Mouse (Mus musculus): Measurements from ENCODE around the gene Schip1. TPM values are rescaled to one million over a fixed set of nuclear protein-coding genes. Genes with fewer than 3 reads are reported as not detected.

Schip1 gene
- total RNA-seq, 2 experiments from 2014 or later, result 200 to 207 TPM

DNA sequence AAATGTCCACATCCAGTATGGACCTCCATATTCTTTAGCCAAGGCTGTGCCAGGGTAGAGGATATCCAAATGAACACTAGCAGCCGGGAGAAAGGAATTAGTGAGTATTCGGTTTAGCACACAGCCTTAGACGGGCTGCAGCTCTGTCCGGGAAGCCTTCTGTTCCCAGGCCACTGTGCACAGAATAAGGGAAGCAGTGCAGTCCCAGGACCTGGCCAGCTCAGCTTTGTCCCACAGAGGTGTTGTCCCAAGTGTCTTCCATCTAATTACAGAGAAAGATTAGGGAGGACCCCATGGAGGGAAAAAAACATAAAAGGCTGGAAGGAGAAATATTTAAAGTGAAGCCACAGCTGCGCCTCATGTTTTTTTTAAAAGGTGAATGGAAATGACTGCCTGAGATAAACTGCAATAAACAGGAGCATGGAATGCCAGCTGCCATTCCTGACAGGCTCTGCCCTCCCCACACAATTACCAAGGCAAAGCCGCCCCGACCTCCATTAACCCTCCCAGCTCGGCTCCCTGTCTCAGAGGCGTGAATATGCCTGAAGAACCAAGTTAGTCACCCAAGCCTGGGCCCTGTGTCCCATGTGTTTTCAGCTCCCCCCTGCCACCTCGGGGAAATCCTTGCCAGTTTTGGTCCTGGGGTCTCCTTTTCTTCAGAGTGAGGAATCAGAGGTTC, 523.1 kb downstream of the Schip1 start:
- DNase-seq (ENCODE audit: low spot score), result no peak
- intact Hi-C loops (cut with DNase I), result loop anchor here (2.0 kb wide), 1 partner anchor 15 kb away; no protein-coding TSS in a partner anchor

DNA sequence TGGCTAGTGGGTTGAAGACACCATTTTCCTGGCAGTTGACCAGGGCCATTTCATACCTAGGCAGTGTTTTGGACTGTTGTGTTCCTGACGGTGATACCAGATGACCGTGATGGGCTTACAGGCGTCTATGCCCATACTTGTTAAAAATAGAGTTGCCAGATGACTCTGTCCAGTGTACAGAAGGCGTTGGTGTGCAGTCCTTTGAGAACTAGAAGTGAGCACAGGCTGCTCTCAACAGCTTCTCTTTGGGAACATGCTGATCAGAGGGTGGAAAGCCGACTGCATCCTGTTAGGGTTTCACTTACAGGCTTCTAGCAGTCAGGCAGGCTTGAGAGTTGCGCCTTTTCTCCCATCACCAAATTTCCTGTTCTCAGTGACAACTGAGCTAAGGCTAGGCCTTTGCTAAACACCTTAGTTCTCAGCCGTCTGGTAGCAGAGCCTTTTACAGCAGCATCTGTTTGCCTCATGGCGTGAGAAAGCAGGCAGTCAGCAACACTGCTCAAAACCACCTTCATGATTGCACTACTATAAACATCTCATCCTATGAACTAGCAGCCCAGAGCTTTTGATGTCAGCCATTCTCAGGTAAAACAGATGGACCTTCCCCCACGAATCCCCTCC, 524.7 kb downstream of the Schip1 start:
- intact Hi-C loops (cut with DNase I), result loop anchor here (2.0 kb wide), 1 partner anchor 13 kb away; no protein-coding TSS in a partner anchor
- no peak for DNase-seq (ENCODE audit: low spot score)

DNA sequence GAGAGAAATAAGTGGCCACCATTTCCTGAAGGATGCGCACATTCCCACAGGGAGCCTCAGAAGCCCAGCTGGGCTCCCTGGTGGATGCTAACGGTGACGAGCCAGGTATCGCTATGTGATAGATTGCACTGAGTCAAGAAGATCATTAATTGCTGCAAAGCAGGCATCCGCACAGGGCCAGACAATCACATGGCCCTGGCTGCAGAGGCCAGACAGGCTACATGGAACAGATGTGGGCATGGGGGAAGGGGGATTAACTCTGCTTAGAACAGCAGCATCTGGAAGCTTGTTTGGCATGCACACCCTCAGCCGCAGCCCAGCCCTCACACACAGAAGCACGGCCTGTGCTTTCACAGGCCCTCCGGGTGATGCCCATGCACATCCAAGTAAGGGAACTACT, 525.8 kb downstream of the Schip1 start:
- DNase-seq (ENCODE audit: low spot score), result no peak
- intact Hi-C loops (cut with DNase I), result no loop called here

DNA sequence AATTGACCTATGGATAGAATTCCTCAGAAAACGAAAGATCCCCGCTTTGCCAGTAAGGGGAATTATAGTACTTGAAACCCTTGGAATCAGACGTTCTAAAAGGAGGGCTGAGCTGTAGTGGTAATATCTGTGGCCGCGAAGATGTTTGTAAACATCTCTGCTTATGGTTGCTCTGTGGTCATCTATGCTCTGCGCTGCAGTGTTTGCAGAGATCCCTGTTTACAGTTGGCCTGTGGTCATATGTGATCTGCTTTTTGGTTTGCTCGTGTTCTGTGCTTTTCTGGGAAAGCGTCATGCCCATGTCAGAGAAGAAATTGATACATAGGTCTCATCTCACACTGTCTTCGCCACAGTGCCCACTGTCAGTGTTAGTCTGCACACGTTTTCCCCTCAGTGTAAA, 528.0 kb downstream of the Schip1 start:
- no peak for DNase-seq (ENCODE audit: low spot score)
- intact Hi-C loops (cut with DNase I), result no loop called here

DNA sequence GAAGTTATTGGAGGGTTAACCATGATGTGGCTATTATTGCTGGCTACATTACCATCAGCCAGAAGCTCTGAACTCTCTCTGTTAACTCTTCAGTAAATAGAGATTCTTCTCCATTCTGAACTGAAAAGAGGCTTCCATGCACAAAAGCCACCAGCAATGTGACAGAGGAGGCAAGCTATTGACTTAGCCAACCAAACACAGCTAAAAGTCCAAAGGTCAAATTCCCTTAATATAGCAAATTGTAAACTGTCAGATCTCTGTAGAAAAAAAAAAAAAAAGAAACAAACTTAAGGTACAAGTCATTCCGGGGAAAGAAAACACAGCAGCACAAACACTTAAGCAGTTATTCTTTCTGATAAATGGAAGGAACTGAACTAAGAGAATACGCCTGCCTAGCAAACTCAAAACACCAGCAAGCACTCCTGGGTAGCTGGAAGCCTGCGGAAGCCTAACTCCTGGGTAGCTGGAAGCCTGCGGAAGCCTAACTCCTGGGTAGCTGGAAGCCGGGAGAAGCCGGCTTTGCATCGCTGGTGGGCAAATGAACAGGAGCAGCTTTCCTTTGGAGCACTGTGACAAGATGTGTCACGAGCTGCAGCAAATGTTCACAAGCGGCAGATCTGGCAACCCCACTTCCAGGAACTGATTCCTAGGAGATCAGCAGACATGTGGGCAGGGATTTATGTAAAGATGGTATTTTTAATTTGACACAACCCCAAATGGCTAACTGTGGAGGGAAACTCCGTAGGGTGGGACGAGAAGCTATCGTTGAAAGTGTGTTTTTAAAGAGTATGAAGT, 528.7 kb downstream of the Schip1 start:
- no peak for DNase-seq (ENCODE audit: low spot score)

DNA sequence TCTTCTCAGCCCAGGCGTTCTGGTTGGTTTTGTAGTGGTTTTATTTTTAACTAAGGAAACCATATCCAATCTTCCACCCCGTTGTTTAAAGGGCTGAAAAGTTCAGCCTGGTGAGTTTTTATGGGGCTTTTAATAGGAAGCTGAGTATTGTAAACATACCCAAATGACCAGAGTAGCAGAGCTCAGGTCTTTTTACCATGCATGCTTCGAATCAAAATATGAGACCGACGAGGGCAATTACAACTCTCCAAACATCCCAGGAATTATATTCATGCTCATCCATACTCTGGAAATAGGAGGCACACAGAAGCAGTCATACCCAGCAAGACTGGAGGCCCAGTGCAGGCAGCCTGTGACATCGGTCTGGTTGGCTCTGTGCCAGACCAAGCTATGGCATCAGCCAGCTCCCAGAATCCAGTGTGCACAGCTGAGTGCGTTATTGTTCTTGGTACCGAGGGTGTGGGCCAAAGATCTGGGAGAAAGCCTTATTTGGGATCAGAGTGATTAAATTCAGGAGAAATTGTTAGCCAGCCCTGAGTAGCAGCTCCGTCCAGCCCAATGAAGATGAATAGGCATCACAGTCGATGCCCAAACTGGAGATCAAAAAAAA, 530.8 kb downstream of the Schip1 start:
- intact Hi-C loops (cut with DNase I), result no loop called here
- DNase-seq (ENCODE audit: low spot score), result no peak

More for the DNA sequence above, 528.7 kb downstream of the Schip1 start:
- intact Hi-C loops (cut with DNase I), result no loop called here

DNA sequence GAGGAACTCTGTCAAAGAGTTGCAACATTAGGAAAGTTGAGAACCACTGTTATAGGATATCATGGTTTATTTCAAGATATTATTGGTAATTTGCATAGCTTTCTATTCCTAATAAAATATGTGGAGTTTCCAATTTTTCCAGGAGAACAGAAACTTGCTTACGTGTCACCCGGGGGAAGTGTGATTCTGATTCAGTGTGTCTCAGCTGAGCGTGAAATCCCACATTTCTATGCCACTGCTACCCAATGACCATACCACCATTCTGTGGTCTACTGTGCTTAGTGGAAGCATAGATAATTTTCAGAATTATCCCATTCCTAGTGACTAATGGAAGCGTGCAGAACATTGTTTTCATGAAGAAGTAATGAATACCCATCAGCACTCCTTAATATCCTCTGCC, 532.3 kb downstream of the Schip1 start:
- intact Hi-C loops (cut with DNase I), result no loop called here
- DNase-seq (ENCODE audit: low spot score), result no peak

DNA sequence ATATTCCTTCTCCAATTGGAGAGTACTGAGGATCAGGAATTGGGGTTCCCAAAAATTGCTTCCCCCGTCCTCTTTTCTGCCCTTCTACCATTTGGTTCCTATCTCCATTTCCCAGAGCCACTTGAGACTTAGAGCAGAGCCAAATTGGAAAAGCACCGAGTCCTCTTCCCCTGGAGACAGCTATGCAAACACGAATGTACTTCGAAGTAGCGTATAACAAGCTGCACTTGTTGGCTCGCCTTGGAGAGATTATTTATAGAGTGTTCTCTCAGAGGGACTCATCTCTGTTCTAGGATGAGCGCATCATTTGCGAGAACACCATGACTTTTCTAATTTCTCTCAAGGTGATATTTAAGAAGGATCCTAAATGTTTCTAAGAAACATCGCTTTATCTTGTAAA, 538.3 kb downstream of the Schip1 start:
- DNase-seq (ENCODE audit: low spot score), result no peak
- intact Hi-C loops (cut with DNase I), result loop anchor here (2.0 kb wide), 1 partner anchor 14 kb away; no protein-coding TSS in a partner anchor

DNA sequence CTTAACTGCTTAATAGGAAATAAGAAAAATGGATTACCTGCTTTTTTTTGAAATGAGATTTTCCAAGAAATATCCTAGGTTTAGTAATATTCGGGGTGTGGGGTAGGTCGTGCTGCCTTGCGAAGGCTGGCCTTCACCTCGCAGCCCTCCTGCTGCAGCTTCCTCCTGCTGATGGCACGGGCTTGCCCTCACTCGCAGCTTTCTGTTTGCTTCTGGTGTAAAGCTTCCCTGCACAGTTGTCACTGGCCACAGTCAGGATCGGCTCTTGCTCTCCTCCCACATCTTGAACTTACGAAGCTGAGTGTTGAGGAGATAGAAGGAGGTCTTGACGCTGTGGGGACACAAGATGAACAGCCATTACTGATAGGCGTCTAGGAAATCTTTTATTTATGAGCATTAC, 539.9 kb downstream of the Schip1 start:
- intact Hi-C loops (cut with DNase I), result no loop called here
- no peak for DNase-seq (ENCODE audit: low spot score)

DNA sequence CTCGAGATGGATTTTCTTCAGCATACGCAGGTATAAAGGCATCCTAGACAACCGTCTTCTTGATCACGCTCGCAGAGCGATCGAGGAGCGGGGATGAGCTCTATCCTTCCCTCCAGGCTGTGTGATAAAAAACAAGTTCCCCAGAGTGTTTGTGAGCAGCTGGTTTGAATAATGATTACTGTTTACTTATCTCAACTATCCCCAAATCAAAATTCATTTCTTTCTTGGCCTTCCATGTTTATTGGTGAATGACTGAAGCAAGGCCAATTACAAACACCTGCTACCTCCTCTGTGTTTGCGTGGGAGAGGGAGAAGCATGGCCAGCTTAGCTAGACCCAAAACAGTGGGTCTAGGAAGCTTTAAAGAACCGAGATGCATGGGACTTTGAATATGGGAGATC, 540.4 kb downstream of the Schip1 start:
- no peak for DNase-seq (ENCODE audit: low spot score)
- intact Hi-C loops (cut with DNase I), result no loop called here

DNA sequence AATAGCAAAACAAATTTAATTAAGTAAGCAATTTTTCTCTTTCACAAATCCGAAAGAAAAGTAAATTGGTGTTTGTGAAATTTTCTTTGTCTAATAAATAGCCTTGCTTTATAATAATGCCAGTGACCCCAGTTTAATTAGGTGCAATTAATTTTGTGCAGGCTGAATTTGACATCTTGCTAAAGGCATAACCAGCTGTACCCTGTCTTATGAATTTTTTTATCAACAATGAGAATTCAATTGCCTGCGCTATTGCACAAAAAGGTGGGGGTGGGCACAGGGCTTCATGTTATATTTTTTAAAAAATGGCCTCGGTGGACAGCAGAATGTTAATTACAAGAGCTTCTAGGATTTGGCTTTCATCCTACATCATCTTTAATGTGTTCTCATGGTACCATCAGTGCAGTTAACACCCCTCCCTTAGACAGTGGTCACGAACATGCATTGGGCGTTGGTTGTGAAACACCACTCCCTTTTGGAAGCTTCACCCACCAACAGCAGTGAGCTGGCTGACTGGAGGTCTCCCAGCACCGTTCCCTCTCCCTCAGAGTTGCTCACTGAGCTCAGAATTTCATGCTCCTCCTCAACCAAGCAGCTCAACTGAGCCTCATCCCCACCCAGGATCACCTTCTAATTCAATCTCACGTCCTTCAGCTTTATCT, 541.5 kb downstream of the Schip1 start:
- DNase-seq (ENCODE audit: low spot score), result no peak
- intact Hi-C loops (cut with DNase I), result no loop called here

DNA sequence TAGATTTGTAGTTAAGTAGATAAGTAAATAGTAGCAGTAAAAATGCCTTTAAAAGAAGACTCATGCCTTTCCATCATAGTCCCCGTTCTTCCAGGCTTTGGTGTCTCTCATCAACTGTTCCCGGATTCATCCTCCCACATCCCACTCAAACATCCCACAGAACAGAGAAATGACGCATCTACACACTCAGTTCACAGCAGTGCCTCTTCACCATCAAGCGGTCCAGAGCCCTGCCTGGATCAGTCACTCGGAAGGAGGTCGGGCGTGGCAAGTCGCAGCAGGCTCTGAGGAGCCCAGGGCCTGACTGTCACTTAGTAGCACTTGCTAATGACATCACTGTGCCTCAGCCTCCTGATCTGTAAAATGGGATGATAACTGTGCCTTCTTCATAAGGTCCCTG, 542.1 kb downstream of the Schip1 start:
- intact Hi-C loops (cut with DNase I), result no loop called here
- DNase-seq (ENCODE audit: low spot score), result no peak

DNA sequence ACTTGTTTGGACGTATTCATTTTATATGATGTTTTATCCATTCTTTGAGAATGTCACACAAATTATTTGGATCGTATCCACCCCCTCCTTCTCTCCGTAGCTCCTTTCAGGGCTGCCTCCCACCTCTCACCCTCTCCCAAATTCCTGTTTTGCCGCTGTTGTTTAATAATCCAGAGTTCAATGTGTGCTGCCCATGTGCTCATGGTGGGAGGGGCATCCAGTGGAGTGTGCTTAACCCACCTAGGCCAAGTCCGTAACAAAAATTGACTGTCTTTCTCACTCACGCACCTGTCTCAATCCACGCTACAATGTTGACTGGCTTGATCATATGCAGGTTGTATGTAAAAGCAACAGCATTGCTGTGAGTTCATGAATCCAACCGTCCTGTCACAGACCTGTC, 542.7 kb downstream of the Schip1 start:
- no peak for DNase-seq (ENCODE audit: low spot score)
- intact Hi-C loops (cut with DNase I), result no loop called here

DNA sequence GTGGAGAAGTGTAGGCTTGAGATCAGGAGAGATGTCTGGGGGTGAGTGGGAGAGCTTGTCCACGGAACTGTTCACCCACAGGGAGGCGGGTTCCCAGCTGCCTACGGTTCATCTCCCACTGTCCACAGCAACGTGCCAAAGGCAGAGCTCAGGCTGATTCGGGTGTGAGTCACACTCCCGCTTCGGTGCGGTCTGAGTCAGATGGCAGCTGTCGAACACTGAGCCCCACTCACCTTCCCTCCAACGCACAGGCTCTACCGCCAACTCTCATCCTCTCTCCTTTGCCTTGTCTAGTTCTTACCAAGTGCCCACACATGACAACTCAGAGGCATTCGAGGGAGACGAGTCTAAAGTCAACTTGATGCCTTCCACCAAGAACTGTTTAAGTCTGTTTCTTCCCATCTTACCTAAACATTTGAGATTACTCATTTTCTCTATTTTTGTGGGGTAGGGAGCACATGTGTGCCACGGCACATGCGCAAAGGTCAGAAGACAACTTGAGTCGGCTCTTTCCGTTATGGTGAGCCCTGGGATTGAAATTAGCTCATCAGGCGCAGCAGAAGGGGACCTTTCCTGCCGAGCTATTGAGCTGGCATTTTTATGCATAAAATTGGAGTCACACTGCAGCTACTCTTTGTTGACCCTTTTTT, 544.4 kb downstream of the Schip1 start:
- no peak for DNase-seq (ENCODE audit: low spot score)
- intact Hi-C loops (cut with DNase I), result no loop called here

DNA sequence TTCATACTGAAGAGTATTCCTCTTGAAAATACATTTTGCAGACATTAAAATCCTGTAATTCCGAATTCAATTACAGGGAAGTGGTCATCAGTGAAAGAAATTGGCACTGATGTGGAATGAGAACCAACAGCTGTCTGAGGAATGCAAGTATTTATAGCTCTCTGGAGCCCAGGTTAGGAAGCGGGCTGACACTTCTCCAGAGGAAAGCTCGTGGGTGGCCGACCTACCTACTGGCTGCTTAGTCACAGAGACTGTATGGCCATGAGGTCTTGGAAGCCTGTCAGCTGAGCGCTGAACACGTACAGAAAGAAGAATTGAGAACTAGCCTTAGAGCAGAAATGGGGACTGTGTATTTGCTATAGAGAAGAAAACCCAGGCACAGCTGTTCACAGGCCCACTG, 545.4 kb downstream of the Schip1 start:
- no peak for DNase-seq (ENCODE audit: low spot score)
- intact Hi-C loops (cut with DNase I), result loop anchor here (10.0 kb wide), 2 partner anchors 105 to 345 kb away; no protein-coding TSS in a partner anchor

DNA sequence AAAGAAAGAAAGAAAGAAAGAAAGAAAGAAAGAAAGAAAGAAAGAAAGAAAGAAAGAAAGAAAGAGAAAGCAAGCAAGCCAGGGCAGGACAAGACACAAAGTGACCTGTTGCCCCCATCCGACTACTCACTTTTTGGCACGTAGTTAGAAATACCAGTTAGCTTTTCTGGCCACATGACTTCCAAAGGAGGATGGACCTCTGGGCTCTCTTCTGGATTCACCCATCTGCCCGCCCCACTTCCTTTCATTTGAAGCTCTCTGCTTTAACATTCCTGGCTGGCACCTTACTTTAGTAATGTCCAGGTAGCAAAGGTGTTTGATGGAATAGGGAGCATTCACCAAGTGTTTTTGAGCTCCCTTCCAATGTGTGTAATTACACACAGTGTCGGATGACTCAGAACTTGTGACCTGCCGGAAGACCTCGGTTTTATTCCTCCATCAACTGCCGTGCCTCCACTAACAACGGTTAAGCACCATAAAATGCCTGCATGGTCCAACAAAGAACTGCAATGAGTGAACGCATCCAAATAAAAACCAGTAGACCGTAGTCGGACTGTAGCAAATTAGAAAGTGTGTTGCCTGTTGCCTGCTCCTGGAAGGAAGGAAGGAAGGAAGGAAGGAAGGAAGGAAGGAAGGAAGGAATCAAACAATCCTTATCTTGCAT, 546.1 kb downstream of the Schip1 start:
- no peak for DNase-seq (ENCODE audit: low spot score)
- intact Hi-C loops (cut with DNase I), result loop anchor here (10.0 kb wide), 2 partner anchors 104 to 344 kb away; no protein-coding TSS in a partner anchor

DNA sequence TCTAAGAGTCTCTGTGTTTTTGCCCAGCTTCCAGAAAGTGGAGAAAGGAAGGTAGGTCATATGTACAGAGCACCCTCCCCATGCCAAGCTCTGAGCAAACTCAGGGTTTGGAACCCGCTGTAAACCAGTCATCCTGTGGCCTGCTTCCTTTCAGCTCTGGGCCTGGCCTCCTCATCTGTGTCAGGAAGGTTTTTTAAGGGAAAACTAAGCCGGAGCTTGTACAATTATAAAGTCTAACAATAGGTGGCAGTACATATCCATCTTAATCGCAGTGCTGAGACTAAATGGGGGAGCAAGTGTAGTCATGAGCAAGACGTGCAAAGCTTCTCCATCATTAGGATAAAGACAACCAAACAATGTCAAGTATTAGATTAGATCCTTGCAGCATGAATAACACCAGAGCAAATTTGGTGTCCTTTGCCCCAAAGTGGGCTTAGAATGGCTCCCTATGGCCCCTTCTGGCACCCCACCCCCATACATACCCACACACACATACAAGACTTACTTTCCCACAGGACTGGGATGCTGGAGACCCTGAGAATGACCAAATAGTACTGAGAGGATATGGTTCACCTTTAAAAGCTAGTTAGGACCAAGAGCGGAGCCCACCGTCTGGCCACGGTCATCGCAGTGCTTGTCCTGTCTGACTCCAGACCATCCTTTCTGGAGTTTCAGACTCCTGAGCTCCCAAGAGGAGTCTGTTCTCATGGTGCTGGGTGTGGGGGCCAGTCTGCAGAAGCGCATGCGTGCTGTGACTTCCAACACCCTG, 550.6 kb downstream of the Schip1 start:
- intact Hi-C loops (cut with DNase I), result loop anchor here (2.0 to 10.0 kb wide), 4 partner anchors 33 to 340 kb away; no protein-coding TSS in a partner anchor

DNA sequence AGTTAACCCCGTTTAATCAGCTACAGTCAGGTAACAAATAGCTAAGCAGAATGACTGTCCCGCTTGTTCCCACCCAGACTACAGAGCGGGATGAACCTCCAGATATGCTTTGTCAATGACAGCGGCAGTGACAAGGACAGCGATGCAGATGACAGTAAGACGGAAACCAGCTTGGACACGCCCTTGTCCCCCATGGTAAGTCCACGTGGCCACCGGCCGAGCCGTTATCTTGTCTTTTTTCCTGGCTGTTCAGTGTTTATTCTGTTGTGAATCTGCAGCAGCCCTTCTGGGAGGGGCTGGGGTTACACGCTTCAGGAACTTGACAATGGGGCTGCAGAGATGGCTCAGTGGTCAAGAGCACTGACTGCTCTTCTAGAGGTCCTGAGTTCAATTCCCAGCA, 551.8 kb downstream of the Schip1 start:
- intact Hi-C loops (cut with DNase I), result loop anchor here (5.0 to 10.0 kb wide), 3 partner anchors 34 to 338 kb away; no protein-coding TSS in a partner anchor
- DNase-seq (ENCODE audit: low spot score), result no peak

More for the DNA sequence above, 550.6 kb downstream of the Schip1 start:
- DNase-seq (ENCODE audit: low spot score), result no peak

Data from heart, postnatal 25 days (tissue).